Mouse (Mus musculus) cerebellum, adult 2 months (tissue): ENCODE data around the gene Sept8.

ENCODE experiments used
- CTCF ChIP-seq: fragments of 200-500 bp; IDR thresholded peaks from 2 replicates; pipeline ENCODE4 v1.5.1; 2011; ENCODE audit warnings: low read depth, mild to moderate bottlenecking, control low read depth, low read length, moderate library complexity, borderline replicate concordance; ENCODE audit not compliant: insufficient read depth
- POLR2A ChIP-seq: fragments of 200-500 bp; IDR thresholded peaks from 2 replicates; pipeline ENCODE4 v1.6.1; 2011; ENCODE audit warnings: low read length, control low read depth, borderline replicate concordance; ENCODE audit not compliant: insufficient read depth

- TF ChIP-seq CTCF (no peak), POLR2A (no peak)
Observed at GRCm38 (mm10) chr11:53481088-53481730, 37.8 kb upstream of the Sept8 start.
